Mouse (Mus musculus): ENCODE results near the gene Rab3b. TPM values are rescaled to one million over a fixed set of nuclear protein-coding genes. Genes with fewer than 3 reads are reported as not detected.

The Rab3b gene
- total RNA-seq, 2 experiments from 2014 or later: 46.2 to 48.3 TPM

DNA sequence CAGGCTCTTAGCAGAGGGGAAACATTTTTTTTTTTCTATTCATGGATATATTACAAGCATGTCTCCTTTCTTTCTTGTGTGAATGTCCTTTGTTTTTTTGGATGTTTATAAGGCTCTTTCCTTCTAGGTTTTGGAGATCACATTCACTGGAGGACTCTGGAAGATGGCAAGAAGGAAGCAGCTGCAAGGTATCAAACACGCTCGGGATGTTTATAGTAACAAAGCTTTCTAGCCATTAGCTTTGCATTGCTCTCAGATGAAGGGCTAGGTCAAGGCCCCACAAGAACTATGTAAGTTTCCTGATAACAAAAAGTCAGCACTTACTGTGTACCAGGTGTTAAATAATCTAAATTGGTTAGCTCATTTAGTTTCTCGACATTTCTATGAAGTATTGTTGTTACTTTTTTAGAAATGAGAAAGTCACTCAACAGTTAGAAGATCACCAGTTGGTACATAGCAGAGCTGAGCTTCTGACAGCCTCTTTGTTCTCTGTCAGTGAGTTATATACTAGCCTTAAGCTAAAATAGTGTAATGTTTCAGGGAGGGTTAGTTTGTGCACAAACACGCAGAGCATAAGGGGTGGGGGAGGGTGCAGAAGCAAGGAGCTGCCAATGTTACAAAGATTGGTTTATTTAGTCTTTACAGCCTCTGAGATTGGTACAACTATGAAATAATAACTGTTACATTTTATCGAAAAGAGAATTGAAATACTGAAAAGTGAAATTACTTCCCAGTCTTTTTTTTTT, 32.9 kb upstream of the Rab3b start:
- no peak for TF ChIP-seq CTCF (conservative IDR thresholded peaks at IDR 0.05)
- DNase-seq (ENCODE audit: low spot score in 2 of 2): no peak
- Histone ChIP-seq H3K27ac (no peak overlapping the region), H3K4me3 (no peak overlapping the region)

DNA sequence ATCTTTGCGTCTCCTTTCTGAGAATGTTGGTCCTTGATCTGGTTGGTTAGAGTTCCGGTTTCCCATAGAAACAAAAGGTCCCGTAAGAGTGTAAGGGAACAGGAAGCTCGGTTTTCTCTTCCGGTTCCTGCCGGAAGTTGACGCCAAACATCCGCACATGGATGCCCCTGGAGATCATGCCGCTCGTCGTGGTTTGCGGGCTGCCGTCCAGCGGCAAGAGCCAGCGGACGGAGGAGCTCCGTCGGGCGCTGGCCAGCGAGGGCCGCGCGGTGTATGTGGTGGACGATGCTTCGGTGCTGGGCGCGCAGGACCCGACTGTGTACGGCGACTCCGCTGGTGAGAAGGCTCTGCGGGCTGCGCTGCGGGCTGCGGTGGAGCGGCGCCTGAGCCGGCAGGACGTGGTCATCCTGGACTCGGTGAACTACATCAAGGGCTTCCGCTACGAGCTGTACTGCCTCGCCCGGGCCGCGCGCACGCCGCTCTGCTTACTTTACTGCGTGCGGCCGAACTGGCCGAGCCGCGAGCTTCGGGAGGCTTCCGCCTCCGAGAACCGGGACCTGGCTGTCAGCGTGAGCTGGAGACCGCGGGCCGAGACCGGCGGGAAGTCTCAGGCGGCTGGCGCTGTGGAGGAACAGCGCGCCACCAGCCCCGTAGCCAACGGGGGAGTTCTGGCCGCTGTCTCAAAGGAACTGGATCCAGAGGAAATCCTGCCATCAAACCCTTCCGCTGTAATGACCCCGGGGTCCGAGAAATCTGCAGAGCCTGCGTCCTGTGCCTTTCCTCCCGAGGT, 31.0 kb upstream of the Rab3b start, which contains the start of gene Kti12:
Gene Kti12 (plus strand): TSS at position 71 of the 790 bp plus-strand sequence.
- peak within 1 kb of the TSS; percentile 93 for H3K27ac ChIP-seq
- no peak for TF ChIP-seq CTCF (conservative IDR thresholded peaks at IDR 0.05)
- H3K4me3 ChIP-seq: peak within 1 kb of the TSS; percentile 80
- peak; percentile 79 to 87 for DNase-seq (ENCODE audit: low spot score in 2 of 2)

GRCm38 (mm10) chr4:108848505-108848848, 30.4 kb upstream of the Rab3b start, which contains the start of gene A730015C16Rik:
Gene A730015C16Rik (minus strand): TSS chr4:108848619.
- no peak for TF ChIP-seq CTCF (conservative IDR thresholded peaks at IDR 0.05)
- Histone ChIP-seq H3K27ac (peak within 1 kb of the TSS; percentile 93), H3K4me3 (peak within 1 kb of the TSS; percentile 80)
- no peak for DNase-seq (ENCODE audit: low spot score in 2 of 2)

GRCm38 (mm10) chr4:108866806-108867205, 12.1 kb upstream of the Rab3b start:
- Histone ChIP-seq H3K27ac (no peak overlapping the region), H3K4me3 (no peak overlapping the region)
- no peak for DNase-seq (ENCODE audit: low spot score in 2 of 2)
- TF ChIP-seq CTCF (conservative IDR thresholded peaks at IDR 0.05): no peak

- Histone ChIP-seq H3K4me3 (no peak overlapping the region), H3K27ac (no peak overlapping the region)
- TF ChIP-seq CTCF (conservative IDR thresholded peaks at IDR 0.05): peak; percentile 94
- peak; percentile 89 to 96 for DNase-seq (ENCODE audit: low spot score in 2 of 2)
These were observed 9.0 kb upstream of the Rab3b start for GRCm38 (mm10) chr4:108869730-108870374.

- TF ChIP-seq CTCF (conservative IDR thresholded peaks at IDR 0.05): no peak
- Histone ChIP-seq H3K4me3 (no peak overlapping the region), H3K27ac (no peak overlapping the region)
- DNase-seq (ENCODE audit: low spot score in 2 of 2): no peak
These were observed 5.1 kb upstream of the Rab3b start for GRCm38 (mm10) chr4:108873746-108874145.

DNA sequence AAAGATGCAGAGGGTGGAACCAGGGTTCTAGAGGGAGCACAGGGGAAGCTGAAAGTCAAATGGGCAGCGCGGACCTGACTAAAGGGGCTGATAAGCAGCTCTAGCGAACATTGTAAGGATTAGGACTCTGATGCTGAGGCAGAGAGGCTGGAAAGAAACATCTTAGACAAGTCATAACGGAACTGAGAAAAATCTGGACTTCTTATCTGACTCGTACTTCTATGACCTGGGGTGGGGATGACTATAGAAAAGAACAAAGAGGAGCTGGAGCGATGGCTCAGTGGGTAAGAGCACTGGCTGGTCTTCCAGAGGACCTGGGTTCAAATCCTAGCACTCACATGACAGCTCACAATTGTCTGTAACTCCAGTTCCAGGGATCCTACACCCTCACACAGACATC, 962 bp upstream of the Rab3b start:
- no peak overlapping the region for H3K27ac ChIP-seq
- no peak for TF ChIP-seq CTCF (conservative IDR thresholded peaks at IDR 0.05)

GRCm38 (mm10) chr4:108883815-108884214, 5.0 kb downstream of the Rab3b start:
- DNase-seq (ENCODE audit: low spot score in 2 of 2): no peak

More for the DNA sequence above, 962 bp upstream of the Rab3b start:
- DNase-seq (ENCODE audit: low spot score in 2 of 2): no peak
- no peak overlapping the region for H3K4me3 ChIP-seq

DNA sequence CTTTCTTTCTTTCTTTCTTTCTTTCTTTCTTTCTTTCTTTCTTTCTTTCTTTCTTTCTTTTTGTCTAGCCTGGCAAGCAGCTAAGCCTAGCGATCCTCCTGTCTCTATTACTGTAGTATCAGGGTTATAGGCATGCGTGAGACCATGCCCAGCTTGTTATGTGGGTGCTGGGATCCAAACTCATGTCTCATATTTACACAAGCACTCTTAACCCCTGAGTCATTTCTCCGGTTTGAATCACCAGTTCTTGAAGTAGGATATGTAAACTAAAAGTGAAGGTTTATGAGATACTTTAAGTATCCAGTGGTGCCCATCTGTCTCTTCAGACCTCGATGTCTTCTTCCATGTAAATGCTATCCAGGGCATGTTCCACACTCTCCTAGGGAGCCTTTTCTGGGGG, 8.6 kb downstream of the Rab3b start:
- no peak for TF ChIP-seq CTCF (conservative IDR thresholded peaks at IDR 0.05)
- Histone ChIP-seq H3K27ac (no peak overlapping the region), H3K4me3 (no peak overlapping the region)
- DNase-seq (ENCODE audit: low spot score in 2 of 2): no peak

More at GRCm38 (mm10) chr4:108883815-108884214, 5.0 kb downstream of the Rab3b start:
- no peak for TF ChIP-seq CTCF (conservative IDR thresholded peaks at IDR 0.05)
- H3K27ac ChIP-seq: no peak overlapping the region
- no peak overlapping the region for H3K4me3 ChIP-seq

DNA sequence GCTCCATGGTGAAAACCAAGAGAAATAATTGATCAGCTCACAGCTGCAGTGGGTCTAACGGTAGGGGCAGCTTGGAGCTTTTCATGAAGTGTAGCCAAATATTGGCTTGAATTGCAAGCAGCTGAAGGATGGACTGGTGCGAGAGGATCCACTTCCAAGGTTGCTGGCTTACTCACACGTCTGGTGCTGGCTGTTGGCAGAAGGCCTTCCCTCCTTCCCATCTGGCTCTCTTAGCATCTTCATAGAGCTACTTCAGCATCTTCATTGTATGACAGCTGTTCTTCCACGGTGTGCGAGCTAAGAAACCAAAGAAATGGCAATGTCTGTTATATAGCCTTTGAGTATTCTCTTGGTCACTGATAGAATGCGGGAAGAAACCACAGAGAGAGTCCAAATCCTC, 12.0 kb downstream of the Rab3b start:
- DNase-seq (ENCODE audit: low spot score in 2 of 2): peak in 1 of 2 experiments; percentile 43
- TF ChIP-seq CTCF (conservative IDR thresholded peaks at IDR 0.05): no peak

DNA sequence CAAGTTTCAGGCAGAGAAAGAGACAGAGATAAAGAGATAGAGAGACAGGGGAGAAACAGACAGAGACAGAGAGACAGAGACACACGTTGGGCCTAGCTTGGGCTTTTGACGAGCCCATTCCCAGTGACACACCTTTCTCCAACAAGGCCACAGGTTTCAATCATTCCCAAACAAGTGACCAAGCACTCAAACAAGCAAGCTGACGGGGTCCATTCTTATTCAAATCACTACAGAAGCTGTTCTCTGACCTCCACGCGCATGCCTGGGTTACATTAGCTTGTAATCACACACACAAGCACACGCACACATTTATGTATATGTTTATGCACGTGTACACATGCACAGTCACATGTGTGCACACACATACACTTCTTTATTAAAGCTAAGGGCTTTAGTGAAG, 21.6 kb downstream of the Rab3b start:
- Histone ChIP-seq H3K27ac (no peak overlapping the region), H3K4me3 (no peak overlapping the region)
- DNase-seq (ENCODE audit: low spot score in 2 of 2): no peak
- no peak for TF ChIP-seq CTCF (conservative IDR thresholded peaks at IDR 0.05)

More for the DNA sequence above, 12.0 kb downstream of the Rab3b start:
- H3K4me3 ChIP-seq: no peak overlapping the region
- H3K27ac ChIP-seq: no peak overlapping the region

DNA sequence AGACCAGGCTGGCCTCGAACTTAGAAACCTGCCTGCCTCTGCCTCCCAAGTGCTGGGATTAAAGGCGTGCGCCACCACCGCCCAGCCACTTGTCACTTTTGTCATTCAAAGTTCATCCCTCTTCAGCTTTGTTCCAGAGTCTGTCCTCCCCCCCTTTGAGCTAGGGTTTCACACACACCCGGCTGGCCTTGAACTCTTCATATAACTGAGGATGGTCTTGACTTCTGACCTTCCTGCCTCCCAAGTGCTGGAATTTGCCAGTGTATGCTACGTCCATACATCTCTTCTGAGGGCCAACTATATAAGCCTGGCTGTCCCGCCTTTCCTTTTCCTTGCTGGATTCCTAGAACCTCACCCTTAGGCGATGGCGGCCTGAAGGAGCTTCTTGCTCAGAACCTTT, 24.0 kb downstream of the Rab3b start:
- TF ChIP-seq CTCF (conservative IDR thresholded peaks at IDR 0.05): no peak
- Histone ChIP-seq H3K27ac (no peak overlapping the region), H3K4me3 (no peak overlapping the region)
- no peak for DNase-seq (ENCODE audit: low spot score in 2 of 2)

- no peak overlapping the region for H3K27ac ChIP-seq
These were observed 24.5 kb downstream of the Rab3b start for GRCm38 (mm10) chr4:108903346-108903745.

More at GRCm38 (mm10) chr4:108903346-108903745, 24.5 kb downstream of the Rab3b start:
- no peak overlapping the region for H3K4me3 ChIP-seq
- no peak for DNase-seq (ENCODE audit: low spot score in 2 of 2)
- TF ChIP-seq CTCF (conservative IDR thresholded peaks at IDR 0.05): no peak
